Mouse (Mus musculus) heart, adult 2 months (tissue): Measurements from ENCODE around the gene Phip. TPM values are rescaled to one million over a fixed set of nuclear protein-coding genes. Genes with fewer than 3 reads are reported as not detected.

Experiments
- DNase-seq, 2 experiments: peaks; one replicate each; pipeline ENCODE4 v3.0.0; 2021
- H3K27ac ChIP-seq: fragments of 200-600 bp; 2 replicates; pipeline ENCODE4 v1.8.1; 2022
- H3K27me3 ChIP-seq: fragments of 200-500 bp; 2 replicates; pipeline ENCODE4 v1.6.1; 2012; ENCODE audit warnings: mild to moderate bottlenecking, low read length, inconsistent platforms, mixed read lengths; ENCODE audit not compliant: control insufficient read depth, insufficient read depth
- H3K36me3 ChIP-seq: fragments of 200-500 bp; 2 replicates; pipeline ENCODE4 v1.6.1; 2012; ENCODE audit warnings: low read length, inconsistent platforms; ENCODE audit not compliant: control insufficient read depth, insufficient read depth
- H3K4me1 ChIP-seq: fragments of 200-500 bp; 2 replicates; pipeline ENCODE4 v1.6.1; 2011; ENCODE audit warnings: low read length; ENCODE audit not compliant: control insufficient read depth, insufficient read depth
- H3K4me3 ChIP-seq: fragments of 200-600 bp; 2 replicates; pipeline ENCODE4 v1.8.1; 2022
- H3K79me2 ChIP-seq: fragments of 200-500 bp; replicated peaks from 2 replicates; pipeline ENCODE4 v1.6.1; 2012; ENCODE audit warnings: mild to moderate bottlenecking, inconsistent platforms, low read length, moderate library complexity, mixed read lengths; ENCODE audit not compliant: control insufficient read depth, insufficient read depth
- H3K9ac ChIP-seq: fragments of 200-500 bp; 2 replicates; pipeline ENCODE4 v1.6.1; 2012; ENCODE audit warnings: low read depth, mild to moderate bottlenecking, control low read depth, inconsistent platforms, low read length, mixed read lengths
- CTCF ChIP-seq: fragments of 200-600 bp; IDR thresholded peaks from 2 replicates; pipeline ENCODE4 v1.8.1; 2022; ENCODE audit warnings: antibody characterized with exemption, mild to moderate bottlenecking, moderate library complexity
- EP300 ChIP-seq: fragments of 200-500 bp; IDR thresholded peaks from 2 replicates; pipeline ENCODE4 v1.6.1; 2011; ENCODE audit warnings: low read depth, low read length, control low read depth; ENCODE audit not compliant: insufficient read depth
- POLR2A ChIP-seq: fragments of 200-500 bp; IDR thresholded peaks from 2 replicates; pipeline ENCODE4 v1.6.1; 2011; ENCODE audit warnings: mild to moderate bottlenecking, low read depth, low read length, control low read depth; ENCODE audit not compliant: insufficient read depth
- WGBS: fragments of 180-500 bp; shearing (Covaris S2); methylation state at CpG from one replicate; pipeline ENCODE4 v1.1.7; 2018; 5-methylcytosine and 5-hydroxymethylcytosine counted together
- intact Hi-C: fragments of 180-260 bp; cut with DNase I; formaldehyde crosslinking; loops from one replicate; pipeline ENCODE4 v1.15.1; 2025
- long read RNA-seq: library from polyadenylated mRNA; stranded (forward); transcript quantifications from one replicate; pipeline ENCODE4 v2.0.0, GENCODE M21; 2021
- polyA plus RNA-seq: library from polyadenylated mRNA; depleted of rRNA; stranded (reverse); fragments of >200 nt; gene quantifications from 2 replicates; pipeline ENCODE4 v1.2.3, GENCODE M21; 2012; rRNA removed
- total RNA-seq, 2 experiments: library from RNA; stranded (reverse); gene quantifications; 2 replicates each; pipeline ENCODE4 v1.2.3; 2021

The Phip gene
- total RNA-seq (10 to 100 TPM; 29.0 to 29.3 TPM), polyA plus RNA-seq (2.6 and 6.4 TPM in 2 replicates)
- long read RNA-seq, full-length matches to known transcripts, result 1 of 4 reads
- long read RNA-seq, partial matches to known transcripts, result 2 of 4 reads
- long read RNA-seq, other reads (novel, unspliced or antisense), result 1 of 4 reads

DNA sequence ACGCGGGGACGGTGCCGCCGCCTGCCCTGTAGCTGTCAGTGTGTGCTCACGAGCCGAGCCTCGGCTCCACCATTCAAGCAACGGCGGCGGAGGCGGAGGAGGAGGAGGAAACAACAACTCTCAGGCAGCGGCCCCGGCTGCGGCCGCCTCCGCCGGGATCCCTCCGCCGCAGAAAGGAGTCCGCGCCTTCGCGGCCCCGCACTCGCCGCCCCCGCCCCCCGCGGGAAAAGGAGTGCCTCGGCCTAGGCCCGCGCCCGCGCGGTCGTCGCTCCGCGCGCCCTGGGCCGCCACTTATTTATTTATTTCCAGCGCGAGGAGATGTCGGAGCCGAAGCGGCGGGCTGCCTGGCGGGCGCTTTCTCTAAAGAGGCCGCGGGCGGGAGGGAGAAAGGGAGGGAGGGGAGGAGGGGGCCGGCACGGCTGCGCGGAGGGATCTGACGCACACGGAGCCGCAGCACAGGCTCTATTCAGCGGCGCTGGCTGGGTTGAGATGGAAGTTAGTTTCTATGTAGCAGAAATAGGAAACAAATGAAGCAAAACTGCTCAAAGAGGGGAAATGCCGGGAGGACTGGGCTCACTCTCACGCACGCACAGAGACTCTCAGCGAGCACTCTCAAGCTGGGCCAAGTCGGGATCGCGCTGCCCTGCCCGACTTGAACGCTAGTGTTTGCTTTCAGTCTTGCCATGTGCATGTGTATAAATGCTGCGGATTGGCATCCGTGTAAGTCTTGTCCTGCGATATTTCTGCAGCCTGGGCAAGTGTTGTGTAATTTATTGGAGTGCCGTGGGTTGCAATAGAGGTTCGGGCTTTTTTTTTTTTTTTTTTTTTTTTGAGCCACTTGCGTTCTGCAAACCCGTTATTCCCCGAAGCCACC, at the start of gene Phip:
Phip (minus strand) TSS at position 175 of the 874 bp plus-strand sequence.
- peak; percentile 32 for TF ChIP-seq CTCF
- peak; percentile 85 for TF ChIP-seq POLR2A
- 0 out of 2 replicates have a peak, but pooled peaks have one; percentile 6 for TF ChIP-seq EP300
- Histone ChIP-seq H3K4me3 (peak within 1 kb of the TSS; percentile 78), H3K79me2 (no peaks in the 10 kb centered on the region), H3K9ac (peak within 1 kb of the TSS; percentile 100), H3K27me3 (no peaks in the 10 kb centered on the region), H3K4me1 (peaks cover 2% of the 10 kb centered on the region; the same call in 1 of the 2 replicates), H3K27ac (peak within 1 kb of the TSS; percentile 94), H3K36me3 (peaks cover 11% of the 10 kb centered on the region)
- intact Hi-C loops, result loop anchor here (5.0 to 10.0 kb wide), 4 partner anchors 47 to 467 kb away; partner anchors contain the start of genes Hmgn3 and Lca5
- DNase-seq, result peak; percentile 96 to 97
- WGBS, result under 1% methylated on average over 78 of the region's 79 CpGs

DNA sequence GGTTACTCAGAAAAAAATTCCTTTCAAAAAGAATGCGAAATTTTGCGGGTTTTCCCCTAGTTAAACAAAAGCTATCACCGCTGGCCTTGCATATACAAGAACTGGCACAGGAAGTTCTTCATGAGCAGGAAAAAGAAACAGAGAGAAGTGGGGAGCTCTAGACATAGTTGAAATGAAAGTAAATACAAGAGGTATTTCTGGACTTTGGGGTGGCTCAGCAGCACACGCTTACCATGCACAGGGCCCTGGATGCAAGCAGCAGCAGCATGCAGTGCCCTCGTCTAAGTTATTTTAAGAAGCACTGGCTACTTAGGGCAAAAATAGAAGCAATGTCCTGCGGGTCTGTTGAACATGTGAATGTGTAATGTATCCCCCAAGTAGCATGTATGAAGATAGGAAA, 48.4 kb upstream of the Phip start:
- no peak for TF ChIP-seq CTCF
- TF ChIP-seq POLR2A, result no peak
- TF ChIP-seq EP300, result no peak
- no peaks in the 10 kb centered on the region for H3K79me2 ChIP-seq
- peak overlapping the region; percentile 68 for H3K27ac ChIP-seq
- intact Hi-C loops, result loop anchor here (5.0 kb wide), 1 partner anchor 46 kb away; the partner anchor contains the start of gene Phip
- H3K27me3 ChIP-seq, result no peaks in the 10 kb centered on the region
- peak in 1 of 2 experiments; percentile 11 for DNase-seq
- no peaks in the 10 kb centered on the region for H3K36me3 ChIP-seq
- peak overlapping the region; percentile 18 for H3K4me3 ChIP-seq
- H3K9ac ChIP-seq, result no peak overlapping the region
- no peaks in the 10 kb centered on the region for H3K4me1 ChIP-seq
- WGBS, result 19% methylated on average over 6 of the region's 6 CpGs

DNA sequence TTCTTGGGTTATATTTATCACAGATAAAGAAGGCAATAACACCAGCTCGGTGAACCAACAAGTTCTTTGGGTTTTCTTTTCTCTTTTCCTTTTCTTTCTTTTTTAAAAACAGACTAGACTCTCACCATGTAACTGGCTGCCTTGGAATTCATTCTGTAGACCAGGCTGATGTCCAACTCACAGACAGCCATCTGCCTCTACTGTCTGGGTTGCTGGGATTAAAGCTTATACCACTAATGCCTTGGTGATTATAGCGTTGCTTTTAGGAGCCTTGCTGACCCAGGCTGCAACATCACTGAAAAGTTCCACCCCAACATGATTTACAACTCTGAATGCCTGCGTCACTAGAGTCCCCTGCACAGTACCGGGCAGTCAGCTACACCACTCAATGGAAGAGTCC, 39.2 kb upstream of the Phip start:
- H3K36me3 ChIP-seq, result no peaks in the 10 kb centered on the region

DNA sequence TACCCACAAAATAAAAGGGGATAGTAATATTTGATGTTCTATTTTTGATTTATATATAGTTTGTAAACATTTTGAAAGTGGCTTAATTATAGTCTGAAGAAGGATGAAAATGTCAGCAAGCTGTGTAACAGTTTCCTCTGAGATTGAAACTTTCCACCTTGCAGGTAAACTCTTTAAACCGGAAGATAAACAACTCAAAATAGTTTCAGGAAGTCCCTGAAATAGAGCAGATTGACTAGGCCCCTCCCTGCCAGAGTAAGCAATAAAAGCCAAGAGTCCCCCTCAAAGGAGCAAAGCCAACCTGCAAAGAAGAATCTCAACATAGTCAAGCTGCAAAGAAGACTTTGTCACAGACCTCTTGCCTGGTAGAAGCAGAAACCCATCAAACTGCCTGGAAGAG, 33.0 kb upstream of the Phip start:
- Histone ChIP-seq H3K36me3 (no peaks in the 10 kb centered on the region), H3K27ac (no peak overlapping the region), H3K79me2 (no peaks in the 10 kb centered on the region), H3K4me3 (no peak overlapping the region), H3K9ac (no peak overlapping the region), H3K27me3 (no peaks in the 10 kb centered on the region), H3K4me1 (no peaks in the 10 kb centered on the region)
- intact Hi-C loops, result no loop called here
- WGBS, result 70% methylated on average over 1 of the region's 1 CpGs
- no peak for TF ChIP-seq POLR2A
- TF ChIP-seq EP300, result no peak
- TF ChIP-seq CTCF, result no peak
- DNase-seq, result no peak

More for the DNA sequence above, 39.2 kb upstream of the Phip start:
- WGBS, result 90% methylated on average over 4 of the region's 4 CpGs
- TF ChIP-seq EP300 (no peak), CTCF (no peak), POLR2A (no peak)
- Histone ChIP-seq H3K9ac (no peak overlapping the region), H3K27me3 (no peaks in the 10 kb centered on the region), H3K4me1 (no peaks in the 10 kb centered on the region), H3K79me2 (no peaks in the 10 kb centered on the region), H3K4me3 (no peak overlapping the region), H3K27ac (no peak overlapping the region)
- intact Hi-C loops, result no loop called here
- no peak for DNase-seq

DNA sequence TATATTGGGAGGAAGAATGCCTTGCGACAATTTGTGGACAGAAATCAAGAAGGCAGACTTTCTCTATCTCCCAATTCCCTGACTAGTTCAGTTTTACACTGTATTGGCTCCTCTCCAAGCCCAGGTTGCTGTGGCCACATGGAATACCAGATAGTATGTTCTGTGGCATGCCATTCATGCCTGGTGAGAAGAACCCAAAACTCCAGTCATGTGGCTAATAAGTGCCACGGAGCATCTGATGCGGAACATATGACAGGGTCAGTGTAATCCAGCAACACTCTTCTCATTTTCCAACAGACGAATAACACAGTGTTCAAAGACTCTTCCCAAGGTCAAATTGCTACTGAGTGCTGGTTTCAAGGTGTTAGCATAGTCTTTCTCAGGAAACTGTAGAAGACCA, 26.0 kb upstream of the Phip start:
- TF ChIP-seq CTCF (no peak), POLR2A (no peak), EP300 (no peak)
- Histone ChIP-seq H3K9ac (no peak overlapping the region), H3K4me1 (no peaks in the 10 kb centered on the region), H3K36me3 (no peaks in the 10 kb centered on the region), H3K27me3 (no peaks in the 10 kb centered on the region), H3K4me3 (no peak overlapping the region), H3K79me2 (no peaks in the 10 kb centered on the region), H3K27ac (no peak overlapping the region)
- DNase-seq, result no peak
- 82% methylated on average over 4 of the region's 4 CpGs for WGBS
- intact Hi-C loops, result no loop called here
